Mouse (Mus musculus) forebrain, embryonic 14.5 days (tissue): ENCODE data around the gene Capn15. TPM values are rescaled to one million over a fixed set of nuclear protein-coding genes. Genes with fewer than 3 reads are reported as not detected.

Source experiments
- ATAC-seq: fragments of 200-750 bp; cut with Nextera tagmentation; 2 replicates; pipeline ENCODE4 v1.8.0; 2017; ENCODE audit warnings: mild to moderate bottlenecking, moderate library complexity
- DNase-seq: peaks from one replicate; pipeline ENCODE4 v3.0.0-alpha.2; 2015; ENCODE audit warnings: low spot score
- H3K27ac ChIP-seq: fragments of 300-500 bp; sonication (generic); 2 replicates; pipeline ENCODE4 v1.5.1; 2014; ENCODE audit warnings: low read depth, mild to moderate bottlenecking, control low read depth, low read length, moderate library complexity
- H3K27me3 ChIP-seq: fragments of 300-500 bp; sonication (generic); replicated peaks from 2 replicates; pipeline ENCODE4 v1.6.1; 2014; ENCODE audit warnings: low read length, control low read depth, mixed read lengths; ENCODE audit not compliant: control insufficient read depth, insufficient read depth
- H3K36me3 ChIP-seq: fragments of 300-500 bp; sonication (generic); 2 replicates; pipeline ENCODE4 v1.6.1; 2014; ENCODE audit warnings: low read length, control low read depth; ENCODE audit not compliant: control insufficient read depth, insufficient read depth
- H3K4me1 ChIP-seq: fragments of 300-500 bp; sonication (generic); 2 replicates; pipeline ENCODE4 v1.6.1; 2014; ENCODE audit warnings: antibody characterized with exemption, low read length, control low read depth; ENCODE audit not compliant: control insufficient read depth, insufficient read depth
- H3K4me2 ChIP-seq: fragments of 300-500 bp; sonication (generic); 2 replicates; pipeline ENCODE4 v1.6.1; 2014; ENCODE audit warnings: mild to moderate bottlenecking, control low read depth, low read length
- H3K4me3 ChIP-seq: fragments of 300-500 bp; sonication (generic); 2 replicates; pipeline ENCODE4 v1.5.1; 2014; ENCODE audit warnings: low read depth, low read length, control low read depth
- H3K9ac ChIP-seq: fragments of 300-500 bp; sonication (generic); 2 replicates; pipeline ENCODE4 v1.6.1; 2014; ENCODE audit warnings: mild to moderate bottlenecking, low read length, control low read depth, moderate library complexity
- H3K9me3 ChIP-seq: fragments of 300-500 bp; sonication (generic); replicated peaks from 2 replicates; pipeline ENCODE4 v1.6.1; 2016; ENCODE audit warnings: low read length, control low read depth, mixed read lengths; ENCODE audit not compliant: control insufficient read depth
- WGBS: fragments of 180-500 bp; shearing (Covaris S2); extraction: QIAGEN DNeasy Blood & Tissue Kit; methylation state at CpG from one replicate; pipeline ENCODE4 v1.1.7; 2014; 5-methylcytosine and 5-hydroxymethylcytosine counted together
- polyA plus RNA-seq: library from polyadenylated mRNA; unstranded; fragments of >200 nt; fragmentation: Nextera tagmentation; extraction: Ambion mirVana; gene quantifications from 2 replicates; pipeline ENCODE4 v1.2.1, GENCODE M21; 2014

Capn15 gene
- polyA plus RNA-seq, 1 experiment from 2014 or later = 17.0 TPM

DNA sequence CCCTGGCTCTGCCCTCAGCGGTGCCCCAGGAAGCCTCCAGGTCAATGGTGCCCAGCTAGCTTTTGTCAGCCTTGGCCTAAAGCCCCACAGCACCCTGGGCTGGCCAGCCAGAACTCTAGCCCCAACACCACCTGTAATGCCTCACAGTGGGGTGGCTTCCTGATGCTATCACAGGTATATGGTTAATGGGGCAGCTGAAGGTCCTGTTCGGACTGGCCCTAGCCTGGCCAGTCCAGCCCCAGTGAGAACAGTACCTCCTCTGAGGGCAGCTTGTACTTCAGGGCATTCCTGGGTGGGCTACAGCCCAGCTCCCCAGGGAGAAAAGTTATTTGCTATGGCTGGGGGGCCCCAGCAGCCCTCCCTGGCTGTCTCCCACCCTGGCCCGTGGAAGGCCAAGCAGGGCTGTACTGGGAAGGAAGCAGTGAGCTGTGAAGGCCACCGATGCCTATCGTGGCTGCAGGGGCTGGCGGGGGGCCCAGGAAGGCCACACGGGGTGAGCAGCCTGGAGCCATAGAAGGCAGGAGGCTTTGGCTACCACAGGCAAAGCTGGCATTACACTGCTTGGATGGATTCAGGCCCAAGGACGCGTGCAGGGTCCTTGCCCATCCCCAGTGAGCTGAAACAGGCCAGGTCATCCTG, 40.0 kb downstream of the Capn15 start:
- Histone ChIP-seq H3K27me3 (peaks cover 7% of the 10 kb centered on the region), H3K36me3 (no peaks in the 10 kb centered on the region), H3K27ac (no peak overlapping the region), H3K4me1 (0 out of 2 replicates have a peak, but pooled peaks cover 5% of the 10 kb centered on the region), H3K4me3 (no peak overlapping the region), H3K9ac (no peak overlapping the region), H3K4me2 (no peak overlapping the region), H3K9me3 (no peaks in the 10 kb centered on the region)
- DNase-seq (no peak), ATAC-seq (no peak)
- 60% methylated on average over 9 of the region's 9 CpGs for WGBS

DNA sequence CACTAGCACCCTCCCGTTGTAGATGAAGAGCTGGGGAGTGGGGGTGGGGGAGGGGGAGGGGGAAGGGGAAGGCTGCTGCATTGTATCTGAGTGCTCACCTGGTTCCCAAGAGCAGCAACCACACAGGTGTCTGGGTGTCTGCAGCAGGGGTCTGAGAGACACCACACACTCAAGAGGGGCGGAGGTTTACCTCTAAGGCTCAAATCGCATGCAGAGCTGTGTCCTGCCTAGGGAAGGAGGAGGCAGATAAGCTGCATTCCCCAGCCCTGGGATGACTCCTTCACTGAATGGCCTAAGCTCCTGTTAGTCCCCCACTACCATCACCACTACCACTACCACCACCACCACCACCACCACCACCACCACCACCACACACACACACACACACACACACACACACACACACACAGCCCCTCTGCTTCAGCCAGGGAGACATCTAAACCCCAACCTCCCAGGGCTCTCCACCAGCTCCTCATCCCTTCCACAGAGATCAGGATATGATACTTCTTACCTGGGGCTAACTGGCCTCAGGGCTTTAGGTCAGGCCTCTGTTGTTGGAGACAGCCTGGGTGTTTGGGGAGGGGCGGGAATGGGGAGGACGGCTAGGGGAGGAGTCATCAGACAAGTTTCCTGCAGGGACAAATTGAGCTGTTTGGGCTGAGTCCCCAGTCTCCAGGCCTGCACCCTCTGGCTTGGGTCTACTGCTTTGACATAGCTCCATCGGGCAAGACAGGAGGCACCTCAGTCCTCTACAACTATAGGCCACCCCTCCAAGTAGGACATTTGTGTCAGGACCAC, 41.0 kb downstream of the Capn15 start, which contains the start of the genes Pigq and Nhlrc4:
Gene Pigq, minus strand, starts transcription at position 571 of the 798 bp plus-strand sequence.
Gene Nhlrc4, minus strand, starts transcription at position 596 of the 798 bp plus-strand sequence.
- no peaks in the 10 kb centered on the region for H3K36me3 ChIP-seq
- ATAC-seq (no peak), DNase-seq (no peak)
- H3K9me3 ChIP-seq = no peaks in the 10 kb centered on the region
- H3K27me3 ChIP-seq = no peaks in the 10 kb centered on the region
- 57% methylated on average over 6 of the region's 6 CpGs for WGBS
- H3K27ac ChIP-seq = no peak within 1 kb of the TSS
- 0 out of 2 replicates have a peak, but pooled peaks cover 5% of the 10 kb centered on the region for H3K4me1 ChIP-seq
- H3K4me3 ChIP-seq = no peak within 1 kb of the TSS
- H3K9ac ChIP-seq = no peak within 1 kb of the TSS
- no peak within 1 kb of the TSS for H3K4me2 ChIP-seq

DNA sequence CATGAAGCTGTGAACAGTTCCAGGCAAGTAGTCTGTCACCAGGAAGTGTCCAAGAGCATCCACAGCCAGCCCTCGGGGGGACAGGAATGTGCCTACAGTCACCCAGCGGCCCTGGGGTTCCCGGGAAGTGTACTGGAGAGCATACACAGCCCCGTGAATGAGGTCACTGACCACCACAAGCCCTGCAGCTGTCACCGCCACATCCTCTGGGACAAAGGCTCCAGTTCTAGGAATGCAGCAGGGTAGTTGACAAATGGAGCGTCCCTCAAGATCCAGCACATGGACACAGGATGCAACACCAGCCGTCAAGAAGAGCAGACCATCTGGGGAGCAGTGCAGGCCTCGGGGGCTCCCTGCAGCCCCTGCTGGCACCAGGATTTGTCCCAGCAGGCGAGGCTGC, 41.8 kb downstream of the Capn15 start:
- Histone ChIP-seq H3K4me2 (no peak overlapping the region), H3K27ac (no peak overlapping the region), H3K9ac (no peak overlapping the region), H3K4me3 (no peak overlapping the region), H3K36me3 (no peaks in the 10 kb centered on the region), H3K27me3 (no peaks in the 10 kb centered on the region), H3K4me1 (0 out of 2 replicates have a peak, but pooled peaks cover 5% of the 10 kb centered on the region), H3K9me3 (no peaks in the 10 kb centered on the region)
- DNase-seq (no peak), ATAC-seq (no peak)
- whole genome bisulfite sequencing = 77% methylated on average over 9 of the region's 9 CpGs

DNA sequence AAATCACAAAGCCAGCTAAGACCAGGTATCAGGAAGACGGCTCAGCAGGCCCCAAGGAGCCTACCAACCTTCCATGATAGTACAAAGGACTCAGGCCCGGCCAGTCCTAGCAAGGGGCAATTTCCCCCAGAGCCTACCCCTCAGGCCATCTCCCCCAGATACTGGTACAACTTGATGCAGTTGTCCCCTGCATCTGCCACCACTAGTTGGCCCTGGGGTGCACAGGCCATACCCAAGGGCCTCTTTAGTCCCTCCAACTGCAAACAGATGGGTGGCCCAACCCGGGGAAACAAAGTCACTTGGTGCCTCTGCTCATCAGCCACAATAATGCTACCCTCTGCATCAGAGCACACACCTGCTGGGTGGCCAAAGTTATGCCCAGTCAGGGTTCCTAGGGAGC, 42.4 kb downstream of the Capn15 start:
- H3K9me3 ChIP-seq = no peaks in the 10 kb centered on the region
- no peak overlapping the region for H3K9ac ChIP-seq
- no peaks in the 10 kb centered on the region for H3K27me3 ChIP-seq
- 82% methylated on average over 3 of the region's 3 CpGs for WGBS
- ATAC-seq (no peak), DNase-seq (no peak)
- no peak overlapping the region for H3K27ac ChIP-seq
- no peak overlapping the region for H3K4me3 ChIP-seq
- 0 out of 2 replicates have a peak, but pooled peaks cover 5% of the 10 kb centered on the region for H3K4me1 ChIP-seq
- no peak overlapping the region for H3K4me2 ChIP-seq
- H3K36me3 ChIP-seq = no peaks in the 10 kb centered on the region

DNA sequence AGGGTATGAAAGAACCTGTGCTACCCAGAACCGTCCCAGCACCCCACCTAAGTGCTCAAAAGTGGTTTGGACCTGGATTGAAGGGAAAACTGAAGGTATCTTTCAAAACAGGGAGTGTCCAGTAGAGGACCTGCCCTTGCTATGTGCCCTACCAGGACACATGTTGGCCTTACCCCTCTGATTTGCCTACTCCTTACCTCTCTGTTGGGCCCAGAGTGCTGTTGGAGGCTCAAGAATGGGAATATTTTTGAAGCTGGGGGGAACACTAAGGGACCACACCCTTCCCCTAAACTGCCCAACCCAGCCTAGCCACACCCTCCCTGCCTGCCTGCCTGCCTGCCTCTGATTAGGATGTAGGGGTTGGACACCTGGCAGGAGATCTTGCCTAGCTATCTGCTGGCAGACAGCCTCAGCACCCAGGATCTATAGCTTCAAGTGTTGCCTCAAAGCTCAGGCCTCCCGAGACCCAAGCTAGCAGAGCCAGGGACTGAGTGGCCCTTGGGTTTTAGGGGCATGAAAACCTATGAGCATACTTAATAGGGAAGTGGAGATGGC, 42.9 kb downstream of the Capn15 start:
- Histone ChIP-seq H3K36me3 (no peaks in the 10 kb centered on the region), H3K9ac (no peak overlapping the region), H3K4me1 (0 out of 2 replicates have a peak, but pooled peaks cover 5% of the 10 kb centered on the region), H3K27ac (no peak overlapping the region), H3K27me3 (no peaks in the 10 kb centered on the region), H3K4me3 (no peak overlapping the region), H3K4me2 (no peak overlapping the region), H3K9me3 (no peaks in the 10 kb centered on the region)
- DNase-seq = no peak
- WGBS = 91% methylated on average over 2 of the region's 2 CpGs
- 0 out of 2 replicates have a peak, but pooled peaks have one; percentile 18 for ATAC-seq

DNA sequence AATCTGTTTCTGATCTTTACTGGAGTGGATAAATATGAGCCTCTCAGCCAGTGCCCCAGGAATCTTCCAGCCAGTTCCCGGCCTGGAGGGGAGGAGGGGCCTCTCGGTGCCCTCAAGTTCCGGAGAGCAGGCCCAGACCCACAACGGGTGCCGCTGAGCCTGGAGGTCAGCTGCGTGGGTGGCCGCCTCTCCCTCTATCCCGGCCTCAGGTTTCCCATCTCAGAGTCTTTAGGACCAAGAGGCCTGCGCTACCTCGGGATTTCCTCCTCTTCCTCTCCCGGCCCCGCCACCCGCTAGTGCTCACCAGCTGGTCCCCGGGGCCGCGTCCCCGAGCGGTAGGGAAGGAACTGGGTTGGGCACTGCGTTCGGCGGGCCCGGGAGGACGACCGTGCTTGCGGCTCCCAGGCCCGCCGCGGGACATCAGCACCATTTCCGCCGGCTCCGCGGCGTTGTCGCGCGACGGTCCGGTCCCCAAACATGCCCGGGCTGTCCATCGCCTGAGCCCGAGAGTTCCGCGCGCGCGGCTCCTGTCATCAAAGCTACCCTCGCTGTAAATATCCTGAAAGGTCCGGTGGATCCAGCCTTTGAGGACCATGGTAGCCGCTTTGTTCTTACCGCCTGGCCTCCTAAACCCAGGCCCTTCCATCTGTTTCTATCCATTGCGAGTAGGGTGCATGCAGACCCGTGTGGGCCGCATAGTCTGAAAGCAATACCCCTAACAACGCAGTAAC, 43.9 kb downstream of the Capn15 start:
- H3K4me3 ChIP-seq = peak overlapping the region; percentile 81
- H3K4me1 ChIP-seq = 0 out of 2 replicates have a peak, but pooled peaks cover 5% of the 10 kb centered on the region
- peak overlapping the region; percentile 96 for H3K9ac ChIP-seq
- peak; percentile 72 for DNase-seq
- 2% methylated on average over 49 of the region's 54 CpGs for WGBS
- peak overlapping the region; percentile 78 for H3K4me2 ChIP-seq
- H3K36me3 ChIP-seq = peaks cover 6% of the 10 kb centered on the region
- H3K27me3 ChIP-seq = no peaks in the 10 kb centered on the region
- H3K9me3 ChIP-seq = no peaks in the 10 kb centered on the region
- H3K27ac ChIP-seq = peak overlapping the region; percentile 84
- ATAC-seq = peak; percentile 76

DNA sequence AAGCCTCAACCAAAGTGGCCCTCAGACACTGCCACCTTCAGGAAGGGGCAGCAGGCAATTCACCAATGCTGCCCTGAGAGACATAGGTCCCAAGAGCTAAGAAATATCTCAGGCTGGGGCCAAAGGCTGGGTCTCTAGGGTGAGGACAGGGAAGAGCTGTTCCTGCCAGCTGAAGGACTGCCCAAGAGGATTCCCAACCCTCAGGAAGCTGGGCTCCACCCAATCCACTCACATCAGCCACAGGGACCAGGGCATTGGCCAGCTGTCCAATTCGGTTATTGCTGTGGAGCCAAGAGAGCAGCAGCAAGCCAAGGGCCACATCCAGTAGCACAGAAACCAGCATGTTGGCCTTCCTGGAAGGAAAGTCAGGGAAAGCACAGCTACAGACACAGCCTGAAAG, 51.1 kb downstream of the Capn15 start:
- Histone ChIP-seq H3K27ac (no peak overlapping the region), H3K9ac (no peak overlapping the region), H3K4me2 (no peak overlapping the region), H3K4me1 (no peaks in the 10 kb centered on the region), H3K4me3 (no peak overlapping the region), H3K36me3 (peaks cover 67% of the 10 kb centered on the region), H3K27me3 (no peaks in the 10 kb centered on the region), H3K9me3 (no peaks in the 10 kb centered on the region)
- ATAC-seq = no peak
- no peak for DNase-seq
- WGBS = 100% methylated on average over 1 of the region's 1 CpGs

DNA sequence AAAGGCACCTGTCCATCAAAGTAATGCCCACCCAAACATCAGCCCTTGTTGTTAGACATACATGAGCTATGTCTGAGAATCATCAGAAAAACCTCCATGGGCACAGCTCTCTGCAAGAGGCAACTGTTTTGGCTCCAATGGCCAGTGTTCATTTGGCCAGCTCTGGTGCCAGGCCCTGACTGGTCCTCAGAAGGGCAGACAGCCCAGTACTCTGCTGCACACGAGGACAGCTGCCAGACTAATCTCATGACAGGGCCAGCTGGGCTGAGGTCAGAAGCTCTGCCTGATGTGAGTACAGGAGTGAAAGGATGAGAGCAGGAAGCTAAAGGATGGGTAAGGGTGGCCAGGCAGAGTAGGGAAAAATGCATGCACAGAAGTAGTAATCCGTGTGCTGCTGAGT, 60.2 kb downstream of the Capn15 start:
- ATAC-seq (no peak), DNase-seq (no peak)
- no peak overlapping the region for H3K4me2 ChIP-seq
- peaks cover 36% of the 10 kb centered on the region for H3K36me3 ChIP-seq
- no peak overlapping the region for H3K9ac ChIP-seq
- H3K4me3 ChIP-seq = no peak overlapping the region
- 83% methylated on average over 2 of the region's 2 CpGs for WGBS
- H3K27me3 ChIP-seq = no peaks in the 10 kb centered on the region
- 0 out of 2 replicates have a peak, but pooled peaks cover 3% of the 10 kb centered on the region for H3K4me1 ChIP-seq
- no peak overlapping the region for H3K27ac ChIP-seq
- H3K9me3 ChIP-seq = no peaks in the 10 kb centered on the region
